Mouse (Mus musculus) telencephalon, adult 2 months (tissue): ENCODE data around the gene Nfatc3.

Experiments
- DNase-seq: peaks from one replicate; pipeline ENCODE4 v3.0.0-alpha.2; 2011; ENCODE audit warnings: low read depth, low spot score

Gene Nfatc3

DNA sequence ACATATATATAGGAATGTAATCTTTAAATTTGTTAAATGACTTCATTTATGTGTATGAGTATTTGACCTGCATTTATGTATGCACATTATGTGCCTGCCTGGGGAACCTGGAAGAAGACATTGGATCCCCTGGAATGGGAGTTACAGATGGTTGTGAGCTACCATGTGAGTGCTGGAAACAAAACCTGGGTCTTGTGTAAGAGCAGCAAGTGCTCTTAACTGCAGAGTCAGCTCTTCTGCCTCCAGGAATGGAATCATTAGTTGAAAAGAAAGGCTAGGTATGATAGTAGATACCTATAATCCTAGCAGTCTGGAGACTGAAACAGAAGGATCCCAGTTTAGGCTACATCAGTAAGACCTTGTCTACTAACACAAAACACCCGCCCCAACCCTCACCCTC, 67.4 kb downstream of the Nfatc3 start:
- no peak for DNase-seq

DNA sequence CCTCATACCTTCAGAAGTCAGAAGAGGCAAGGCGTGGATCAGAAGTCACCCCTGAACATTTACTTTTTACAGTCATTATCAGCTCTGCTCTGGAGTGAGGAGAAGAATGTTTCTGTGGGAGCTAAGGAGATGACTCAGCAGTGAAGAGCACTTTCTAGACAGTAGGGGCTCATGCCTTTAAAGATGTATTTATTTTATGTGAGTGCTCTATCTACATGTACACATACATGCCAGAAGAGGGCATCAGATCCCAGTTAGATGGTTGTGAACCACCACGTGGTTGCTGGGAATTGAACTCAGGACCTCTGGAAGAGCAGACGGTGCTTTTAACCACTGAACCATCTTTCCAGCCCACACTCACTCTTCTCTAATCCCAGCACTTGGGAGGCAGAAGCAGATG, 68.4 kb downstream of the Nfatc3 start:
- no peak for DNase-seq

DNA sequence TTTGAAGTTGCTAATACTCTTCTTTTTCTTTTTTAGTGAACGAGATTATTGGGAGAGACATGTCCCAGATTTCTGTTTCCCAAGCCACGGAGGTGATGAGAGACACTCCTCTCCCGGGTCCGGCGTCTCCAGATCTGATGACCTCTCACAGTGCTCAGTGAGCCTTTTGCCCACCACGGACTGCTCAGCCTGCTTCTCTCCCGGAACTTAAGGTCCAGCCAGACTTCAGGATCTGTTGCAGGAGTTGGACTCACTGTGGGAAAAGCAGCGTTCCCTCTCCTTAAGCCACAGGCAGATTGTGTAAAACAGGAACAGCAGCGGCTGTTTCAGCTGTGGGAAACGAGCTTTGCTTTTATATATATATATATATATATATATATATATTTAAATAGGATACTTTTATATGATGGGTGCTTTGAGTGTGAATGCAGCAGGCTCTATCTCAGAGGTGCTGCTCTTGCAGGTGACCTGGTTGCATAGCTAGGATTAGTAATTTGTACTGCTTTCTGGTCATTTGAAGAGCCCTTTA, 69.3 kb downstream of the Nfatc3 start:
- DNase-seq: no peak

DNA sequence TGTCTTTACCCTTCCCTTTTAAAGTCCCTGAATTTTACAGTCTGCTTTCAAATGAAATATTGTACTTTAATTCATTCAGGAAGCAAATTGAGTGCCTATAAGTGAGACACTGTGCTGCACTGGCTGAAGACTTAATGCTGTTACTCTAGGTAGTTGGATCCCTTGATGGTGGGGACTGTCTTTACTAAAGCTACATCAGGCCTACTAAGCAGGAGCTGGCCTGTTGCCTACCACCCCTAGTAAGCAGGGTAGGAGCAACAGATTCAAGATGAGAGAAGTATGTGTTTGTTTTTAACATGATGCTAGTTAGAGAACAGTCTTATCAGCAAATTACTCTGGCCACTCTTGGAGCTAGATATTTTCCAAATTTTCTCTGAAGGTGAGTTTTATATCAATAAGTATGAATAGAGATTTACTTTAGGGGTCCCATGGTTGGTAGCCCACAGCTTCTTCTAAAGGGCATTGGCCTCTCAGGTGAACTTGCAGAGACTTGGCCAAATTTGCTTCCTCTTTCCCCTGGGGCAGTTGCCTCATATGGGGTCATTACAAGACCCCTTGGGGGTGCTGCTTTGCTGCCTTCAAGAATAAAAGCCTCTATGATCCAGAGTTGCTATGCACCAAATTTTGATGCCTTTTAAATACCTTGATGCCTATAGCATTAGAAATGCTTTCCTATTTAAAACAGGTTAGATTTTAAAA, 70.7 kb downstream of the Nfatc3 start:
- DNase-seq: no peak

DNA sequence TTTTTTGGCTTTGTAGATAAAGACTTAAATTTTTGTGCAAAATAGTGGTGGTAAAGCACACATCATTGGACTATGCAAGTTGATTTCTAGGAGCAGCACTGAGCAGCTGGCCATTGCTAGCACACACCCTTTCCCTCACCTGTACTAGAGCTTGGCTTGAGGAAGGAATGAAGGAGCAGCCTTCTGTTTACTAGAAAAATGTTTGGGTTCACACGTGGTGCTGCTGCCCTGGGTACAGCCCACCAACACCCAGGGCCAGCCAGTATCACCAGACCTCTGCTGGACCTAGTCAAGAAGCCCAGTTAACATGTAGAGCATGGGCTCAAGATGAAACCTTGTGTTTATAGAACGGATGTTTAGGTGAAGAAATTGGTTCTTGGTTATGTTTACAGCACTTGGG, 71.4 kb downstream of the Nfatc3 start:
- no peak for DNase-seq

DNA sequence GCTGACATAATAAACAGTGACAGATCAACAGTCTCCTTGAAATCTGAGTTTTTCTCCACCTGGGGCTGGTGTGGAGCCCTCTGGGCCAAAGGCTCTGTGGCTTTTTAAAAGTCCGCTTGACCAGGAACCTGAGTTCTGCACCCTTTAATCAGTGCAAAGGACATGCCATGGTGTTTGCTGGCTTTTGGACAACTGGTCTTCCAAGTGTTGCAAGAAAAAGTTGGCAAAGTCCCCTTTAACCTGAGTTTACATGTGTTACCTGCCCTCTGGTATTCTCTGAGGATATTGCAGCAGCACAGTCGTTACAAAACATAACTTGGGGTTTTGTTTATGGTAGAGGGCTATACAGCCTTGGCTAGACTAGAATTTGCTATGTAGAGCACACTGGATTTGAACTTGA, 71.9 kb downstream of the Nfatc3 start:
- no peak for DNase-seq

DNA sequence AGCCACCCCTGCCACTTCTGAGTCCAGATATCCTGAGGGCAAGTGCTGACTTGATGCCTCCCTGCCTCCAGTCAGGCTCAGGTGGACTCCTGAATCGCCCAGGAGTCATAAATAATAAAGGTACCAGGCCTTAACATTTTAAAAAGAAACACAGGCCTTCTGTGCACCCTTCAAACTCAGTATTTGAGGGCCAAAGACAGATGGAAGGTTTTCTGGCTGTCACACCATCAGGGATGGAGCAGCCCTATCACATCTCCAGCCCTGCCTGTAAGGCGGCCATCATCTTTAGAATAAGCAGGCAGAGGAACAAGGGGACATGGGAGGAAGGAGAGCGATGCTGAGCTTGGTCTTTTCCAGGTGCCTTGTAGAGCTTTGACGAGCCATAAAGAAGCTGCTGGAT, 72.4 kb downstream of the Nfatc3 start:
- no peak for DNase-seq

DNA sequence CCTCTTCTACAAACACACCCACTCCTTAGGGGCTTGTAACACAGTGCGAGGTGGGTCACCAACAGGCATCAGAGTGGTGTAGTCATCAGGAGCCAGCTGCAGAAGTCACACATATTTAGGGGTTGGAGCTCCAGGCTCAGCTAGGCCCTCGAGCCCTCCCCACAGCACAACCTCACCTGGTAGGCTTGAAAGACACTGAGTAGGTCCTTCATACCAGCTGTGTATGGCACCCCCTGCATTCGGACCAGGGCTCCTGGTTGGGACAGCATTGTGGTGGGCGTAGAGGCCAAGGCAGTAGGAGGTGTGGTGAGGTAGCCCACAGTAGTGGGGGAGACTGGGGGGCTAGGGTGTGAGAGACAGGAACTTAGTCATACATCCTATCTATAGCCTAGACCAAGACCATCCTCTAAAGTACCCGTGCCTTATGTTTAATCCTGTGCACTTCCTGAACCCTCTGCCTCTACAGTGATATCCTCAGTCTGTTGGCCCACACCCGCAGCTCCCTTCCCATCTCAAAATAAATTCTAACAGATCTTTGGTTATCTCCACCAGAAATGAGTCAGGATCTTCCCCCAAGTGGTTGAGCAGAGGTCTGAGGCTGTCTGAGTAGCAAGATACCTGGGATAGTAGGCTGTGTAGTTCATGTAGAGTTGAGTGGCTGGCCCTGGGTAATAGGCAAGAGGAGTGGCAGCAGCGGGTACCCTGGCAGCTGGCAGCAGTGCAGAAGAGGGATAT, 73.0 kb downstream of the Nfatc3 start:
- no peak for DNase-seq

DNA sequence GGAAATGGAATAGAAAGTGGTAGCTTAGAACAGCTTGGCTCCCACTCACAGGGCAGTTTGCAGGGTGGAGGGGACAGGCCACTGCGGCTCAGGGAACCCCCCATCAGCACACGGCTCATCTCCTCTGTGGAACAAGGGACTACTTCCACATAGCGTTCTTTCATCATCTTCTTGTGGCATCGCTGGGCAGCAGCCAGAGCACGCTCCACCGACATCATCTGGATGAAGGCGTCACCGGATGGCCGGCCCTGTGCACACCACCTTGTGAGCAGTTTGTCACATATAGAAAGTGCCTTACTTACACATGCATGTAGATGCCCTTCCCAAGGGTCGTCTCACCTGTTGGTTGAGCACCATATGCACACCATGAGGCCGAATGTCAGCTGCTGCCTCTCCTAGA, 73.7 kb downstream of the Nfatc3 start:
- no peak for DNase-seq

DNA sequence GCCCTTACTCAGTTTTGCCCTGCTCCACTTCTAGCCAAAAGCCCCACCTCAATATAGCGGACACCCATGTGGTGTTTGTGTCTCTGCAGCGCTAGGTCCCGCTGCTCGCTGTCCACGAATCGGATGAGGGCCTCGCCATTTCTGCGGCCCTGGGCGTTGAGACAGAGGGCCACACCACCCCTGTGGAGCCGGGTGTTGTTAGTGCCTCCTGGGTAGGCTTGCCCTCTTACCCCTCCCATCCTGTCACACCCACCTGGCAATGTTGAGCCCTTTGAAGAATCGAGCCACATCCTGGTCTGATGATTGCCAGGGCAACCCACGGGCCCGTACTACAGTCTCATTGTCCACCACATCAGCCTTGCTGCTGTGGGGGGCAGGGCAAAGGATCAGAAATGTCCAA, 74.9 kb downstream of the Nfatc3 start:
- DNase-seq: no peak

DNA sequence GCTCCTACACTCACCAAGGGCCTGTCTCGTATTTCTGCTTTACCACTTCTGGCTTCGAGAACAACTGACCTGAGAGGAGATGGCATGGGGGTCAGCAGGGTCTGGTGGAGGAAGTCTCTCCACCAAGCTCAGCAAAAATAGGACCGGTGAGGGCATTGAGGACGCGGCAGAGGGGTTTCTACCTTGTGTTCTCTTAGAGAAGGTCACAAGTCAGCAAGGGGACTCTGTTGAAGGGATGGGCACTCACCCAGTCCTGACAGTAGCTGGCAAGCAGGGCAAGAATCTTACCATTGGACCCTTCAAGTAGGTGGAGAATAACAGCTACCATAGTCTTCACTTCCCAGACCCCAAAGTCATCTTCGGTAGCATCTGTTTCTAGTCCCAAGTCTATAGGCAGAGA, 75.3 kb downstream of the Nfatc3 start:
- DNase-seq: no peak

DNA sequence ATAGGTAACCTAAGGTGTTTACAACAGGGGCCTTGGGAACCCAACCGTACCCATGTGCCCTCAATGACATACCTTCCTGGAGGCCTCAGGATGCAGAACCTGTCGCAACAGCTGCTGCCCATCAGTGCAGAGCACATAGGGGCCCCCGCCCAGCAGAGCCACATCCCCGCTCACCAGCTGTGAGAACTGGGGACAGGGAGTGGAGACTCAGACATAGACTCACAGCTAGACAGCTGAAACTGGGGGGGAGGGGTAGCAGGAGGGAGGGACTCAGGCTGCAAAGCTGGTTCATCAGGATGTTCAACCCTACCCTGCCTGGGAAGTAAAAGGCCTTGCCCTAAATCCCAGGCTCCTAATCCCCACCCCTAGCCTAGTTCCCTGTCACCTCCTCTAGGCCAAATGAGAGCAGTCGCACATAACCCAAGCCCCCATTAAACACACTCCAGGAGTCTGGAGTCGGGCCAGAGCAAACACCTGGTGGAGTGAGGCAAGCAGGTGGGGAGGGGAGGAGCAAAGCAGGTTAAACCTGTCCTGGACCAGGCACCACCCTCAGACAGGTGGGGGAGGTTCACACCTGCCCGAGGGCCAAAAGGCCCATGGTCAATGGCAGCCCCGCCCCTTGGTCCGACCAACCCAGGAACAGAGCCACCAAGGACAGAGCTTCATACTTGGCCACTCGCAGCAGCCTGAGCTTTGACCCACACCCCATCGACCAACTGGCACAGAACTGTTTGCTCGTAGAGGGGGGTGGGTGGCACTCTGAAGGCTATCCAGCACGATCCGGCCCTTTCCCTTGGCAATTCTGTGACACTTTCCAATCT, 76.3 kb downstream of the Nfatc3 start:
- DNase-seq: no peak

DNA sequence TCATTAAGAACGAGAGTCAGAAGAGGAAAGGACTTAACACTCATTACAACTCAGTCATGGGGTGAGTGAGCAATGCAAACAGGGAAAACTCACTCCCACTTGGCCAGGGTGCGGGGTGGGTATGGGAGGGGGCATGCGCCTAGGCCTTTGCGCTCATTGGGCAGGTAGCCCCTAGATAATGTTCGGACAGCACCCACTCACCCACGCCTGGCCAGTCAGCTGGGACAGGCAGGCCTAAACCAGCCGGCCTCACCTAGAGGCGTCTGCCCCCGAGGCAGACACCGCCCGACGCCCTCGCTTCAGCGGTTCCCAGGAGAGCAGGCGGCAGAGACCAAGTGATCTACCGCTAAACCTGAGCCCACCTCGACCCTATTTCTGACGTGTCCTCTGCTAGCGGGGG, 77.0 kb downstream of the Nfatc3 start:
- DNase-seq: no peak

DNA sequence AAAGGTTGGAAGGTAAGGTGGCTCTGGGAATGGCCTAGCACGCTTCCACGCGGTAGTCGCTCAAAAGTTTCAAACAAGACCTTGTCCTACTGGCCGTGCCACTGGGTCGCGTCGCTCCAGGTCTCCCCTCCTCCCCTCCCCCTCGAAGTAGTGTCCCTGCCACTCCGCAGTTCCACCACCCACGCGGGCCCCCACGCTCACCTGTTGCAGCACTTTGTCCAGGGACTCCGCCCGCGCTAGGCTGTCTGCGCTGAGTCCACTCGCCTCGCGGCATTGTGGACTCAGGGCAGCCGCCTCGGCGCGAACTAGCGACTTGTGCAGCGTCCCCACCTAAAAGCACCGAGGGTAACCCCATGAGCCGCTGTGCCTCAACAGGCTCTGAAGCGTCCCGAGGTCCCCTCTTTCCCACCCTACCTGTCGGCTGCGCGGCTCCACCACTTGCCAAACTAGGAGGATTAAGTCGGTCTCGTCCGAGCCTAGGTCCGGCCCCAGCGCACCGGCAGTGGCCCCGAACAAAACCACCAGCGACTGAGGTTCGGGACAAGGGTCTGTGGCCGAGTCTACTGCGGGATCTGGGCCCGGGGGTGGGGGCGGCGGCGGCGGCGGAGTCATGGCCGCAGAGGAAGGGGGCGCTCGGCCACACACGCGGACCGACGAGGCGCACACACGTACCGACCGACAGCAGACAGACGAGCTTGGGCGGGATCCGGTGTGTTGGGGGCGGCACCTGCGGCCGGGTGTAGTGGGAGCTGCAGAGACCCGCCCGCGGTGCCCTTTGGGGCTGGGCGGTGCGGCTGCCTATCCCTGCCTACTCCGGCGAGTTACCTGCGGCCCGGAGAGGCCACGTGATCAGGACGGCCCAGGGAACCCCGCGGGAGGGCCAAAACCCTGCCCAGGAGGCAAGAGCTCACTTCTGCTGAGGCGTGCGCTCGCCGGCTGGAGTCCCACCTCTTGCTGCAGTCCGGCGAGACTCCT, 77.8 kb downstream of the Nfatc3 start, which contains the start of gene Esrp2:
TSS of gene Esrp2 (minus strand) at position 819 of the 975 bp plus-strand sequence.
- no peak for DNase-seq

DNA sequence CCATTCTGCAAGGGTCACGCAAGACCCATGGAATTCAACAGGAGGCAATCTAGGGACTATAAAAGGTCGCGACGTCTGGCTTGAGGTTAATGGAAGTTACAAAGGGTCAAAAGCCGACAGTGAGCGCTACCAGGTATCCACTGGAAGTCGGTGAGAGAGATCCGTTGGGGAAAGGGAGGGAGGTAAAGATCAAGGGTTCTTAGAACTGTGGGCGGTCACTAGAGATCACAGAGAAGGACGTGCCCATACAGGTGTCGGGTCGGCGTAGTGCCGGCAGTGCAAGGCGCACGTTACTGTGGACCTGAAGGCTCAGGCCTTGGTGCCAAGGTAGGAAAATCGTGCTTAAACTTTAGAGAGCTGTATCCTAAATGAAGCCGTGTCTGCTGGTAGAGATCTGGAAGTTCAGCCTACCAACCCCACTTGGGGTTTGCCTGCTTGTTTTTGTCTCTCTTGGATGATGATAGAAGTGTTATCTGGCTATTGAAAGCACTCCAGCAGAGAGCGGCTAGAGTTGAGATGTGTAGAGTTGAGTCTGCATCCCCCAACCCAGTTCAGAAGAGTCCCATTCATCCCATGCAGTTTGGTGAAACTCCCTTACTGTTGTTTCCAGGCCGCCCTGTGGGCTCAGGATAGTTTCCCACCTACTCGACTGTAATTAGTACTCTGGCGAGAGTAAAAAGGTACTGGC, 78.7 kb downstream of the Nfatc3 start:
- no peak for DNase-seq

DNA sequence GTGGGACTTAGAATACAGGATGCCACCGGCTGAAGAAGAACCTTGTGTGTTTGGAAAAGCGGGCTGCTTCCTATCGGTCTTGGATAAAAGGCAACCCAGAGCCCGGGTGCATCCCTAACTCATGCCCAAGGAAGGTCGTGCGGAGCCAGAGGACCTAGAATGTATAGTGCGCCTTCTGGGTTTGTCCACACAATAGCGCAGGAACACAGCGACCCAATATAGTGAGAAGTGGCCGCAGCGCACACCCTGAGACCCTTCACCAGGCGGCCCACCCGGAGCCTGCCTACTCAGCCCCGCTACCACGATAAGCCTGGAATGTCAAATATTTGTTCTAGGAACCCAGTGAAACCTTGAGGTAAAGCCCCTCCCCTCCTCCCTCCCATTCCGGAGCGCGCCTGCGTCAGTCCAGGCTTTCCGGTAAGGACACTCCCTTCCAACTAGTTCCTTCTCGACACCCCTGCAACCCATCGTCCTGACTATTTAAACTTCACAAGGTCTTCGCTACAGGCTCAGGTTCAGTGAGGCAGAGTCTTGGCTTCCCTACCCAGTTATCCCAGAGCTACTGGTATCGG, 79.4 kb downstream of the Nfatc3 start:
- DNase-seq: no peak

DNA sequence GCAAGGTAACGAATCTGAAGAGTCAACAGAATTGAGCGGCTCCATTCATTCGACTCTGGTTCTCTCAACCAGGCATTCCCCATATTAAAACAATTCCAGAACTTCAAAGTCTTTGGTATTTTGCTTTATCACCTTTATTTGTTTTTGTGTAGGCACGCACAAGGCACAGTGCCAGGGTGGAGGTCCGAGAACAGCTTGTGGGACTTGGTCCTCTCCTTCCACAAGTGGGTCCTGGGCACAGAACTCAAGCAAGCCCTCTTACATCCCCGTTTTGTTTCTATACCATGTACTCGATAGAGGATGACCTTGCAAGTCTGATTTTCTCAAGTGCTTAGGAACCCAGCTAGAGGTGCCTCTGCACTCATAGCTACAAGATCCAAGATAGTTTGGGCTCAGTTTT, 80.0 kb downstream of the Nfatc3 start:
- no peak for DNase-seq

DNA sequence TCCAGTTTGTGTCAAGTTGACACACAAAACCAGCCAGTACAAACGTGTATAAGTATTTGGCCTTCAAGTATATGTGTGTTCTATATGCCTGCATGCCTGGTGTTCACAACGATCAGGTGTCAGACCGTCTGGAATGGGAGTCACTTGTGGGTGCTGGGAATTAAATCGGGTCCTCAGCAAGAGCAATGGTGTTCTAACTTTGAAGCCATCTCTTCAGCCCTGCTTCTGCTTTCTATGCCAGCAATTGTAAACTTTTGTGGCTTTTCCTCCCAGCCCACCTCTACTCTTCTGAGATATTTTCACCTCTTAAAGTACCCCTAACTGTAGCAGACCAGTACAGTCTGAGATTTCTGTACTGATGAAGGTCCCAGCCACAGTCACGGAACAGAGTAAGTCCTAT, 81.6 kb downstream of the Nfatc3 start:
- DNase-seq: no peak

DNA sequence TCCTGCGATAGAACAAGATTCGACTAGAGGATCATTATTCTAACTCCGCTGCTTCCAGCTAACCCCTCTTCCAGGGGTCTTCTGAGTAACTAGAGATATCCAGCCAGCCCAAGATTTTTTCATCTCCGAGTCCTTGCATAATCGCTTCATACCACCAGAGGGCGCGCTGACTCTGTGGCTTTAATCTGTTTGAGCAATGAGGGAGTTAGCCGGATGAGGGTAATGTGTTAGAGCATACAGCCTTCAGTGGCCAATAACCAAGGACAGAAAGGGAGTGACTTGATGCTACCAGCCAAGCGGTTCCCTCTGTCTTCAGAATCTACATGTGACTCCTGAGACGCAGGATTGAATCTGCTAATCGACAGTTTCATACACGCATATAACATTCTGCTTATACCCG, 82.1 kb downstream of the Nfatc3 start:
- peak; percentile 44 for DNase-seq

DNA sequence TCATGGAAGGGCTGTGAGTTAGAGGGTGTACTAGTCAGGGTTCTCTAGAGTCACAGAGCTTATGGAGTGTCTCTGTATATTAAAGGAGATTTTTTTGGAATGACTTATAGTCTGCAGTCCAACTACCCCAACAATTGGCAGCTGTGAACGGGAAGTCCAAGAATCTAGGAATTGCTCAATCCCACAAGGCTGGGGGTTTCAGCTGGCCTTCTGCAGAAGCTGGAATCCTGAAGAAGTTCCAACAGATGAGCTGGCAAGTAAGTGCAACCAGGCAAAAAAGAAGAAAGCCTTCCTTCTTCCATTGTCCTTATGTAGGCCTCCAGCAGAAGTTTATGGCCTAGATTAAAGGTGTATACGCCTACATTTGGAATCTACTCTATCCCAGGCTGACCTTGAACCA, 86.7 kb downstream of the Nfatc3 start:
- DNase-seq: no peak
